Mouse (Mus musculus) bone marrow macrophage, adult 2 months (primary cell): ENCODE data around the gene Slc5a11.
A peak's percentile ranks its signal among the peaks of the same experiment; 100 is the strongest.

ENCODE experiments used
- CTCF ChIP-seq: IDR thresholded peaks from 2 replicates; pipeline ENCODE4 v1.5.1; 2012; ENCODE audit warnings: low read depth, mild to moderate bottlenecking, low read length, moderate library complexity
- POLR2A ChIP-seq: IDR thresholded peaks from 2 replicates; pipeline ENCODE4 v1.6.1; 2012; ENCODE audit warnings: mild to moderate bottlenecking, low read depth, low read length, borderline replicate concordance

DNA sequence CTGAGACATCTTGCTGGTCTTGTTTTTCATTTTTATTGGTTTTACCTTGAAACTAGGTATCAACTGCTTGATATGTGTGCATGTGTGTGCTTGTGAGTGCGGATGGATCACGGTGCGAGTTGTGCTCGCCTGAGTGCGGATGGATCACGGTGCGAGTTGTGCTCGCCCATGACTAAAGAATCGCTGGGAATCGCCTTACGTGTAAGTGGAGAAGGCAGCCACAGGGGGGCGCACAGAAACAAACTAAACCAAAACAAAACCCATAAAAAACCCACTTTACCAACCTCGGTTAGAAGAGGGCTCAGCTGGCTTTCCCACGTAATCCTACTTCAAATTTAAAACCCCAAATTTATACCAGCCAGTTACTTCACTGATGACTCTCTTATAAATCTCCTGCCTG lies 9.3 kb upstream of the Slc5a11 start:
- TF ChIP-seq CTCF (peak; percentile 60), POLR2A (no peak)
